Mouse (Mus musculus): ENCODE results near the gene Snf8. TPM values are rescaled to one million over a fixed set of nuclear protein-coding genes. Genes with fewer than 3 reads are reported as not detected.

Gene Snf8
- polyA plus RNA-seq, 1 experiment from 2014 or later = 129 TPM

DNA sequence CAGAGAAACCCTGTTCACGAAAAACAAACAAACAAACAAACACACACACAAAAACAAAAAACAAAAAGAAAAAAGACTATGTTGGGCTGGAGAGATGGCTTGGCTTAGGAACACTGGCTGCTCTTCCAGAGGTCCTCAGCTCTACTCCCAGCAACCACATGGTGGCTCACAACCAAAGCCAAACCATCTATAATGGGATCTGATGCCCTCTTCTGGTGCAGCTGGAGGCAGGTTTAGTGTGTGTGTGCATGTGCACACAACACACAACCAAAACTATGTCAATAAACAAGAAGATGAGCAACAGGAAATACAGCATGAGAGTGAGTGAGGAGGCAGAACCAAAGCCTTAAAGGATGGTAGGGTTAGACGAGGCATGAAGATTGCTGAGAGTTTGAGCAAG lies 3.0 kb upstream of the Snf8 start:
- H3K27ac ChIP-seq (replicated peaks) = no peak overlapping the region
- no peak overlapping the region for H3K9ac ChIP-seq
- H3K9me3 ChIP-seq = no peaks in the 10 kb centered on the region
- ATAC-seq (ENCODE audit: low read depth) = no peak
- peaks cover 18% of the 10 kb centered on the region for H3K27me3 ChIP-seq
- H3K4me1 ChIP-seq (replicated peaks) = peaks cover 22% of the 10 kb centered on the region
- 0 out of 2 replicates have a peak, but pooled peaks cover 3% of the 10 kb centered on the region for H3K36me3 ChIP-seq
- 81% methylated on average over 2 of the region's 2 CpGs for WGBS
- H3K4me3 ChIP-seq = no peak overlapping the region
- no peak overlapping the region for H3K4me2 ChIP-seq

GRCm38 (mm10) chr11:96033264-96033663 lies 1.4 kb upstream of the Snf8 start:
- no peak for ATAC-seq (ENCODE audit: low read depth)
- Histone ChIP-seq H3K27ac (replicated peaks) (no peak overlapping the region), H3K4me1 (replicated peaks) (peaks cover 24% of the 10 kb centered on the region), H3K9ac (no peak overlapping the region), H3K4me3 (no peak overlapping the region), H3K27me3 (peaks cover 18% of the 10 kb centered on the region), H3K36me3 (peaks cover 10% of the 10 kb centered on the region), H3K9me3 (no peaks in the 10 kb centered on the region), H3K4me2 (no peak overlapping the region)
- 94% methylated on average over 2 of the region's 3 CpGs for whole genome bisulfite sequencing

GRCm38 (mm10) chr11:96034116-96034515 lies 569 bp upstream of the Snf8 start:
- H3K9ac ChIP-seq = peak overlapping the region; percentile 88
- H3K9me3 ChIP-seq = no peaks in the 10 kb centered on the region
- no peak overlapping the region for H3K27ac ChIP-seq (replicated peaks)
- H3K4me3 ChIP-seq = peak overlapping the region; percentile 81
- 51% methylated on average over 8 of the region's 8 CpGs for WGBS
- H3K4me2 ChIP-seq = peak overlapping the region; percentile 97
- ATAC-seq (ENCODE audit: low read depth) = no peak
- H3K27me3 ChIP-seq = peaks cover 12% of the 10 kb centered on the region
- peaks cover 18% of the 10 kb centered on the region for H3K36me3 ChIP-seq
- peaks cover 24% of the 10 kb centered on the region for H3K4me1 ChIP-seq (replicated peaks)

- Histone ChIP-seq H3K4me2 (peak overlapping the region; percentile 97), H3K27ac (replicated peaks) (peak overlapping the region; percentile 69; the same call in 1 of the 2 replicates), H3K4me1 (replicated peaks) (peaks cover 24% of the 10 kb centered on the region), H3K4me3 (peak overlapping the region; percentile 81), H3K9ac (peak overlapping the region; percentile 88), H3K36me3 (peaks cover 25% of the 10 kb centered on the region), H3K27me3 (peaks cover 3% of the 10 kb centered on the region; the same call in 1 of the 2 replicates), H3K9me3 (no peaks in the 10 kb centered on the region)
- ATAC-seq (ENCODE audit: low read depth) = peak; percentile 62; the same call in 1 of the 2 replicates
- 12% methylated on average over 6 of the region's 6 CpGs for WGBS
These were observed 448 bp downstream of the Snf8 start for GRCm38 (mm10) chr11:96035133-96035532.

GRCm38 (mm10) chr11:96037499-96037898 lies 2.8 kb downstream of the Snf8 start:
- H3K4me1 ChIP-seq (replicated peaks) = peaks cover 24% of the 10 kb centered on the region
- 96% methylated on average over 5 of the region's 5 CpGs for WGBS
- peaks cover 44% of the 10 kb centered on the region for H3K36me3 ChIP-seq
- H3K4me2 ChIP-seq = no peak overlapping the region
- H3K27ac ChIP-seq (replicated peaks) = no peak overlapping the region
- no peaks in the 10 kb centered on the region for H3K27me3 ChIP-seq
- no peak overlapping the region for H3K9ac ChIP-seq
- H3K4me3 ChIP-seq = no peak overlapping the region
- ATAC-seq (ENCODE audit: low read depth) = no peak
- H3K9me3 ChIP-seq = no peaks in the 10 kb centered on the region

DNA sequence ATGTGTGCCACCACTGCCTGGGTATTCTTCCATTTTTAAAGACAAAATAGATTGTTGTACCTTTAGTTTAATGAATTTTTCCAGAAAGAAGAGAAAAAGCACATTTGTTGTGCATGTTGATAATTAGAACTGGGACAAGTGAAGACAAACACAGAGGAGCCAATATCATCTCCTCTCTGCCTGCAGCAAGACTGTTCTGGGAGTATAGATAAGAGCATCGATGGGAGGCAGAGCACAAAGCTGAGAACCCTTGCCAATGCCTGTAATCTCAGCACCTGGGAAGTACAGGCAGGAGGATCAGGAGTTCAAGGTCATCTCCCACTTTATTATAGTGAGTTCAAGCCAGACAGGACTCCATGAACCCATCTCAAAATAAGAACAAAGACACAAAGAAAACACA lies 3.9 kb downstream of the Snf8 start:
- 93% methylated on average over 1 of the region's 1 CpGs for WGBS
- no peak for ATAC-seq (ENCODE audit: low read depth)
- no peaks in the 10 kb centered on the region for H3K27me3 ChIP-seq
- no peak overlapping the region for H3K27ac ChIP-seq (replicated peaks)
- peaks cover 24% of the 10 kb centered on the region for H3K4me1 ChIP-seq (replicated peaks)
- no peak overlapping the region for H3K9ac ChIP-seq
- no peak overlapping the region for H3K4me2 ChIP-seq
- H3K36me3 ChIP-seq = peaks cover 54% of the 10 kb centered on the region
- no peak overlapping the region for H3K4me3 ChIP-seq
- no peaks in the 10 kb centered on the region for H3K9me3 ChIP-seq

- Histone ChIP-seq H3K4me2 (no peak overlapping the region), H3K36me3 (peaks cover 89% of the 10 kb centered on the region), H3K4me3 (no peak overlapping the region), H3K27ac (replicated peaks) (no peak overlapping the region), H3K9ac (no peak overlapping the region), H3K9me3 (no peaks in the 10 kb centered on the region), H3K4me1 (replicated peaks) (no peaks in the 10 kb centered on the region), H3K27me3 (no peaks in the 10 kb centered on the region)
- WGBS = 88% methylated on average over 11 of the region's 11 CpGs
- no peak for ATAC-seq (ENCODE audit: low read depth)
These were observed 10.3 kb downstream of the Snf8 start for GRCm38 (mm10) chr11:96044803-96045567.

- Histone ChIP-seq H3K36me3 (peaks cover 93% of the 10 kb centered on the region), H3K27me3 (no peaks in the 10 kb centered on the region)
- WGBS = 85% methylated on average over 8 of the region's 8 CpGs
These were observed 11.3 kb downstream of the Snf8 start for GRCm38 (mm10) chr11:96046028-96046427.

GRCm38 (mm10) chr11:96046793-96047192 lies 12.1 kb downstream of the Snf8 start:
- no peaks in the 10 kb centered on the region for H3K9me3 ChIP-seq

More at GRCm38 (mm10) chr11:96046028-96046427, 11.3 kb downstream of the Snf8 start:
- no peak overlapping the region for H3K9ac ChIP-seq
- no peak overlapping the region for H3K4me2 ChIP-seq
- no peaks in the 10 kb centered on the region for H3K4me1 ChIP-seq (replicated peaks)
- H3K4me3 ChIP-seq = no peak overlapping the region
- no peaks in the 10 kb centered on the region for H3K9me3 ChIP-seq
- H3K27ac ChIP-seq (replicated peaks) = no peak overlapping the region
- no peak for ATAC-seq (ENCODE audit: low read depth)

DNA sequence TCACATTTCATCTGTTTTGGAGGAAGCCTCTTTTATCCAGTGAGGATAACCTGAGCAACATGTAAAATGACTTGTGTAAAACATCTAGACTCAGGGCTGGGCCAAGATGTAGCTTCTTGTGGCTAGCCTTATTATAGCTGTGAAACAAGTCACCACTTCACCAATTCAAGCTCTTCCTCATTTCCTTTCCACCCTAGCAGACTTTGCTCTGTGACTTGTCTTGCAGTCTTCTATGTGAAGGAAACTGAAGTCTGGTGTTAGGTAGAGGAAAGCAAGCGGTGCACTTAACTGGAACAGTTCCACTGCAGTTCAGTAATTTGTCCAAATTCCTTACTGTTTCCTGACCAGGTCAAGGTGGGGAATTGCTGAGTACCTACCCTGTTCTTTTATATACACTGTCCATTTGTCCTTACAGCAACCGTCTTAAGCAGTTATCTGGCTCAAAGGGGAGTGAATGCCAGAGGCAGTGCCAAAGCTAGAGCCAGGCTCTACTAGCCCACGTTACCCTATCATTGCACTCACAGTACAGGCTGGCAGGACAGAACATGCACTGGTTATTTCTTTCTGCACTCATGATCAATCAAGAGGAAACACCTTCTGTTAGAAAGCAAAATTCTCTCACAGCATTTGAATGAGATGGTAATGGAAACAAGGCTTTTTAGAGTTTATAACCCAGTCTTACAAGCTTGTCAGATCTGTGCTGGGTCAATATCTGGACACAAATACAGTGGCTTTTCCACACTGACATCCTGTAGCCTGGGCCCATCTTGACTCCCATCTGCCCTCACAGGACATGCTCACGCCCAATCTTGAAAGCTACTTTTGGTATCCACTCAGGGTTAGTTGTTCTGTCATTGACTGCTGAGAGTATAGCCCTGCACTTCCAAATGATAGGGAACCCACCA lies 13.0 kb downstream of the Snf8 start:
- H3K27ac ChIP-seq (replicated peaks) = no peak overlapping the region
- no peak overlapping the region for H3K4me3 ChIP-seq
- WGBS = 88% methylated on average over 4 of the region's 4 CpGs
- H3K9me3 ChIP-seq = no peaks in the 10 kb centered on the region
- H3K4me1 ChIP-seq (replicated peaks) = no peaks in the 10 kb centered on the region
- H3K4me2 ChIP-seq = no peak overlapping the region
- peaks cover 94% of the 10 kb centered on the region for H3K36me3 ChIP-seq
- H3K27me3 ChIP-seq = no peaks in the 10 kb centered on the region
- H3K9ac ChIP-seq = no peak overlapping the region
- no peak for ATAC-seq (ENCODE audit: low read depth)

More at GRCm38 (mm10) chr11:96046793-96047192, 12.1 kb downstream of the Snf8 start:
- no peak for ATAC-seq (ENCODE audit: low read depth)
- Histone ChIP-seq H3K4me1 (replicated peaks) (no peaks in the 10 kb centered on the region), H3K9ac (no peak overlapping the region), H3K27me3 (no peaks in the 10 kb centered on the region), H3K27ac (replicated peaks) (no peak overlapping the region), H3K4me3 (no peak overlapping the region), H3K36me3 (peaks cover 94% of the 10 kb centered on the region), H3K4me2 (no peak overlapping the region)
- WGBS = 83% methylated on average over 2 of the region's 2 CpGs

GRCm38 (mm10) chr11:96049939-96050338 lies 15.3 kb downstream of the Snf8 start:
- H3K4me1 ChIP-seq (replicated peaks) = no peaks in the 10 kb centered on the region
- no peak for ATAC-seq (ENCODE audit: low read depth)
- H3K4me3 ChIP-seq = no peak overlapping the region
- 76% methylated on average over 4 of the region's 4 CpGs for WGBS
- H3K4me2 ChIP-seq = no peak overlapping the region
- no peak overlapping the region for H3K9ac ChIP-seq
- peaks cover 95% of the 10 kb centered on the region for H3K36me3 ChIP-seq
- no peaks in the 10 kb centered on the region for H3K9me3 ChIP-seq
- H3K27me3 ChIP-seq = no peaks in the 10 kb centered on the region
- H3K27ac ChIP-seq (replicated peaks) = no peak overlapping the region

- Histone ChIP-seq H3K27me3 (no peaks in the 10 kb centered on the region), H3K9me3 (no peaks in the 10 kb centered on the region), H3K4me1 (replicated peaks) (no peaks in the 10 kb centered on the region), H3K4me2 (no peak overlapping the region), H3K4me3 (no peak overlapping the region), H3K36me3 (peaks cover 96% of the 10 kb centered on the region), H3K9ac (no peak overlapping the region), H3K27ac (replicated peaks) (no peak overlapping the region)
- WGBS = 90% methylated on average over 3 of the region's 3 CpGs
- no peak for ATAC-seq (ENCODE audit: low read depth)
These were observed 16.2 kb downstream of the Snf8 start for GRCm38 (mm10) chr11:96050854-96051253.

Measured in neural tube, embryonic 13.5 days (tissue).